In the genomic region with DNA sequence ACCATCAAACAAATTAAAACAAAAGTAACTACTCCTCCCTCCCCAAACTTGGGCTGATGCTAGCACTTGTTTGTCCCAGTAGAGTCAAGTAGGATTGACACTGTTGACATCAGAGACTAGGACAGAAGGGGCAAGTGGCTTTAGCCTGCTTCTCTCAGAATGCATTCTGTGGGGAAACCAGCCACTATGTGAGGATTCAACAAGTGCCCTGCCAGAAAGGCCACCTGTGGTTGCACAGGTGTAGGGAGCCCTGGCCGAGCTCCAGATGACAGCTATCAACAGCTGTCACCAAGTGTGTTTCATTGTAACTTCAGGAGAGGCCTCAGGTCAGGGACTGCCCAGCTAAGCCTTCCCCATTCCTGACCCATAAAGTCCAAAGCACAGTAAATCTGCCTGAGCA, we compare ENCODE assay signal across 12 mouse cellular contexts. TPM values are rescaled to one million over a fixed set of nuclear protein-coding genes. Genes with fewer than 3 reads are reported as not detected.
A peak's percentile ranks its signal among the peaks of the same experiment; 100 is the strongest.
DNase-seq lines count a peak whose midpoint lies in the region.
"Had no signal": no experiment of that assay in that cellular context is flagged by ENCODE, and none has a peak within 500 bp of the region (broad histone marks: within the 10 kb centered on the region; RNA-seq: fewer than 3 reads in every experiment).

No protein-coding gene starts in this region.

- DNase-seq in adrenal gland, postnatal 25 days = peak; percentile 6
- DNase-seq in adrenal gland, postnatal 4 days (ENCODE audit: low spot score in 2 of 2) = no peak
- peak; percentile 64 for DNase-seq in heart, adult 11 months
- no peak for DNase-seq in heart, postnatal 14 days
- DNase-seq: adrenal gland, adult 2 months; cerebellum, adult 11 months; cerebellum, adult 18-20 months; cerebellum, adult 8-10 months; cerebellum, adult 9-11 months; cerebellum, postnatal 14 days; cerebellum, postnatal 36 days; embryo, embryonic 11 days had no signal

- intact Hi-C loops in heart, postnatal 14 days (cut with DNase I) = no loop called here

RNA-seq across cellular contexts. Expression of a gene that starts 6.5 kb away (rescaled TPM):
- 60.1 and 72.7 TPM in 2 replicates for total RNA-seq in adrenal gland, postnatal 25 days (2021)
- total RNA-seq in adrenal gland, postnatal 4 days (2021) = 10 to 100 TPM; 70.1 to 76.8 TPM
- total RNA-seq in heart, postnatal 14 days (2021) = 10 to 100 TPM; 30.4 to 31.4 TPM

Comparison
In these comparisons a context has a peak if more than half of its experiments do, and no peak if none do; other contexts are left out.
1. DNase-seq: peak in adrenal gland, postnatal 25 days (single experiment) and heart, adult 11 months (single experiment); none in adrenal gland, postnatal 4 days (0 of 2) and heart, postnatal 14 days (0 of 2).